Mouse (Mus musculus) left cerebral cortex, postnatal 25 days (tissue): ENCODE measurements around the gene Tnrc18. TPM values are rescaled to one million over a fixed set of nuclear protein-coding genes. Genes with fewer than 3 reads are reported as not detected.

Experiments used
- total RNA-seq, 2 experiments: library from RNA; stranded (reverse); gene quantifications; 2 replicates each; pipeline ENCODE4 v1.2.3; 2021

Tnrc18 gene
- total RNA-seq, 2 experiments from 2014 or later: 114 to 125 TPM

Other genes with a start within 250 kb of the Tnrc18 start
- 100 to 1,000 TPM; 110 to 118 TPM for gene Mmd2, start 208.9 kb downstream of the Tnrc18 start, total RNA-seq
- 10 to 100 TPM; 96.8 to 99.9 TPM for gene Wipi2, start 190.0 kb downstream of the Tnrc18 start, total RNA-seq
- 10 to 100 TPM; 19.4 to 20.6 TPM for gene Slc29a4, start 125.2 kb downstream of the Tnrc18 start, total RNA-seq
- 10 to 100 TPM; 32.5 to 33.7 TPM for gene Fbxl18, start 77.8 kb upstream of the Tnrc18 start, total RNA-seq
- gene Actb, start 89.1 kb upstream of the Tnrc18 start, total RNA-seq: 1,000 to 10,000 TPM; 2,451 to 2,479 TPM
- gene Fscn1, start 142.7 kb upstream of the Tnrc18 start, total RNA-seq: 100 to 1,000 TPM; 384 to 450 TPM